ENCODE assay signal across 11 mouse cellular contexts in genomic region chr11:117882208-117882607, GRCm38 (mm10). TPM values are rescaled to one million over a fixed set of nuclear protein-coding genes. Genes with fewer than 3 reads are reported as not detected.
DNase-seq lines count a peak whose midpoint lies in the region; ATAC-seq lines count a peak whose summit lies in the region.
"Had no signal": no experiment of that assay in that cellular context is flagged by ENCODE, and none has a peak within 500 bp of the region (broad histone marks: within the 10 kb centered on the region; RNA-seq: fewer than 3 reads in every experiment).

No protein-coding gene starts in this region.

- intact Hi-C loops in heart, postnatal 14 days (cut with DNase I) = no loop called here

- 72% methylated on average over 1 of the region's 1 CpGs for WGBS in heart, embryonic 15.5 days
- WGBS in kidney, embryonic 16.5 days = 73% methylated on average over 1 of the region's 1 CpGs
- WGBS in lung, embryonic 16.5 days = 60% methylated on average over 1 of the region's 1 CpGs

- H3K9ac ChIP-seq in heart, embryonic 15.5 days = no peak overlapping the region
- no peak overlapping the region for H3K9ac ChIP-seq in kidney, embryonic 16.5 days (replicated peaks; ENCODE audit: low read length)
- H3K9ac ChIP-seq in lung, embryonic 16.5 days (ENCODE audit: low read length) = peak overlapping the region; percentile 36
- H3K9ac ChIP-seq: neural tube, embryonic 13.5 days had no signal

- H3K36me3 ChIP-seq in heart, embryonic 15.5 days = no peaks in the 10 kb centered on the region
- H3K36me3 ChIP-seq in kidney, embryonic 16.5 days (ENCODE audit: insufficient read depth, low read length) = no peaks in the 10 kb centered on the region
- no peaks in the 10 kb centered on the region for H3K36me3 ChIP-seq in lung, embryonic 16.5 days (ENCODE audit: control insufficient read depth, insufficient read depth, low read length)
- H3K36me3 ChIP-seq: neural tube, embryonic 13.5 days had no signal

- H3K4me1 ChIP-seq in heart, embryonic 15.5 days (replicated peaks) = peaks cover 45% of the 10 kb centered on the region
- H3K4me1 ChIP-seq in kidney, embryonic 16.5 days (ENCODE audit: insufficient read depth, low read length) = peaks cover 49% of the 10 kb centered on the region
- H3K4me1 ChIP-seq in lung, embryonic 16.5 days (replicated peaks; ENCODE audit: control insufficient read depth, insufficient read depth, low read length) = peaks cover 32% of the 10 kb centered on the region

- no peaks in the 10 kb centered on the region for H3K9me3 ChIP-seq in heart, embryonic 15.5 days (replicated peaks)
- no peaks in the 10 kb centered on the region for H3K9me3 ChIP-seq in kidney, embryonic 16.5 days (ENCODE audit: low read length)
- H3K9me3 ChIP-seq in lung, embryonic 16.5 days (ENCODE audit: control insufficient read depth, low read length) = no peaks in the 10 kb centered on the region
- H3K9me3 ChIP-seq: neural tube, embryonic 13.5 days had no signal

- H3K4me3 ChIP-seq in heart, embryonic 15.5 days = no peak overlapping the region
- no peak overlapping the region for H3K4me3 ChIP-seq in kidney, embryonic 16.5 days (ENCODE audit: low read length)
- no peak overlapping the region for H3K4me3 ChIP-seq in lung, embryonic 16.5 days (ENCODE audit: low read length)
- H3K4me3 ChIP-seq: neural tube, embryonic 13.5 days had no signal

- H3K27ac ChIP-seq in heart, embryonic 15.5 days = peak overlapping the region; percentile 50
- peak overlapping the region; percentile 59 for H3K27ac ChIP-seq in kidney, embryonic 16.5 days (ENCODE audit: low read length)
- peak overlapping the region; percentile 81 for H3K27ac ChIP-seq in lung, embryonic 16.5 days (ENCODE audit: low read length)
- H3K27ac ChIP-seq: neural tube, embryonic 13.5 days had no signal

- H3K4me2 ChIP-seq in heart, embryonic 15.5 days = no peak overlapping the region
- H3K4me2 ChIP-seq in kidney, embryonic 16.5 days (replicated peaks; ENCODE audit: low read depth, low read length) = no peak overlapping the region
- H3K4me2 ChIP-seq in lung, embryonic 16.5 days (ENCODE audit: low read depth, low read length) = peak overlapping the region; percentile 18; the same call in 1 of the 2 replicates
- H3K4me2 ChIP-seq: neural tube, embryonic 13.5 days had no signal

- no peaks in the 10 kb centered on the region; the same call in 1 of the 2 replicates for H3K27me3 ChIP-seq in heart, embryonic 15.5 days
- H3K27me3 ChIP-seq in kidney, embryonic 16.5 days (ENCODE audit: insufficient read depth, low read length) = no peaks in the 10 kb centered on the region
- no peaks in the 10 kb centered on the region for H3K27me3 ChIP-seq in lung, embryonic 16.5 days (ENCODE audit: control insufficient read depth, insufficient read depth, low read depth, low read length)

- DNase-seq in heart, postnatal 14 days = no peak
- peak; percentile 61 for DNase-seq in adipocyte (ENCODE audit: low spot score)
- DNase-seq in spleen, postnatal 4 days (ENCODE audit: low spot score in 2 of 2) = no peak
- DNase-seq in urinary bladder, postnatal 14 days (ENCODE audit: low spot score) = no peak

- ATAC-seq in heart, embryonic 15.5 days (replicated peaks; ENCODE audit: insufficient number of reproducible peaks, insufficient read depth, low FRiP score, low read depth) = no peak
- no peak for ATAC-seq in kidney, embryonic 16.5 days (ENCODE audit: low FRiP score, low TSS enrichment)
- peak; percentile 20; the same call in 1 of the 2 replicates for ATAC-seq in lung, embryonic 16.5 days (ENCODE audit: low read depth)
- ATAC-seq in erythroblast, adult 5-6 weeks (replicated peaks; ENCODE audit: low FRiP score, poor library complexity, severe bottlenecking) = no peak

RNA-seq across cellular contexts. Expression of gene Tha1, which starts 8.9 kb away (rescaled TPM):
- polyA plus RNA-seq in heart, embryonic 15.5 days (2015; fragmentation: Nextera tagmentation; extraction: Ambion mirVana) = 5.5 and 6.4 TPM in 2 replicates
- total RNA-seq in heart, postnatal 14 days (2021) = 1 to 10 TPM; 6.3 to 6.8 TPM
- 6.9 and 7.7 TPM in 2 replicates for polyA plus RNA-seq in kidney, embryonic 16.5 days (2015; fragmentation: Nextera tagmentation; extraction: Ambion mirVana)
- polyA plus RNA-seq in lung, embryonic 16.5 days (2015; fragmentation: Nextera tagmentation; extraction: Ambion mirVana) = 4.6 and 5.0 TPM in 2 replicates
- total RNA-seq in erythroblast, adult 5-6 weeks (2015; ENCODE audit: low replicate concordance) = not detected in 2 replicates
- 1.6 TPM in 1 of 2 replicates, not detected in the other for total RNA-seq in erythroblast, adult 5-6 weeks (2017; ENCODE audit: low replicate concordance)

RNA-seq across cellular contexts. Expression of gene Tmem235, which starts 21.7 kb away (rescaled TPM):
- polyA plus RNA-seq in heart, embryonic 15.5 days (2015; fragmentation: Nextera tagmentation; extraction: Ambion mirVana) = not detected in 2 replicates
- total RNA-seq in heart, postnatal 14 days (2021) = not detected
- polyA plus RNA-seq in kidney, embryonic 16.5 days (2015; fragmentation: Nextera tagmentation; extraction: Ambion mirVana) = not detected in 2 replicates
- not detected in 2 replicates for polyA plus RNA-seq in lung, embryonic 16.5 days (2015; fragmentation: Nextera tagmentation; extraction: Ambion mirVana)
- total RNA-seq in erythroblast, adult 5-6 weeks (2015; ENCODE audit: low replicate concordance) = not detected in 2 replicates
- total RNA-seq in erythroblast, adult 5-6 weeks (2017; ENCODE audit: low replicate concordance) = not detected in 2 replicates
- polyA plus RNA-seq: embryonic facial prominence, embryonic 14.5 days; gonadal fat pad, adult 2 months; neural tube, embryonic 13.5 days had no signal

RNA-seq across cellular contexts. Expression of gene Birc5, which starts 33.2 kb away (rescaled TPM):
- polyA plus RNA-seq in heart, embryonic 15.5 days (2015; fragmentation: Nextera tagmentation; extraction: Ambion mirVana) = 202 and 215 TPM in 2 replicates
- total RNA-seq in heart, postnatal 14 days (2021) = 1 to 10 TPM; 3.8 to 9.8 TPM
- polyA plus RNA-seq in kidney, embryonic 16.5 days (2015; fragmentation: Nextera tagmentation; extraction: Ambion mirVana) = 284 and 298 TPM in 2 replicates
- 312 and 336 TPM in 2 replicates for polyA plus RNA-seq in lung, embryonic 16.5 days (2015; fragmentation: Nextera tagmentation; extraction: Ambion mirVana)
- 83.4 and 115 TPM in 2 replicates for total RNA-seq in erythroblast, adult 5-6 weeks (2015; ENCODE audit: low replicate concordance)
- total RNA-seq in erythroblast, adult 5-6 weeks (2017; ENCODE audit: low replicate concordance) = 178 and 180 TPM in 2 replicates

RNA-seq across cellular contexts. Expression of gene Tk1, which starts 56.3 kb away (rescaled TPM):
- 92.9 and 102 TPM in 2 replicates for polyA plus RNA-seq in heart, embryonic 15.5 days (2015; fragmentation: Nextera tagmentation; extraction: Ambion mirVana)
- total RNA-seq in heart, postnatal 14 days (2021) = 1 to 10 TPM; 5.6 to 9.7 TPM
- 128 and 136 TPM in 2 replicates for polyA plus RNA-seq in kidney, embryonic 16.5 days (2015; fragmentation: Nextera tagmentation; extraction: Ambion mirVana)
- polyA plus RNA-seq in lung, embryonic 16.5 days (2015; fragmentation: Nextera tagmentation; extraction: Ambion mirVana) = 130 and 131 TPM in 2 replicates
- total RNA-seq in erythroblast, adult 5-6 weeks (2015; ENCODE audit: low replicate concordance) = 89.2 and 89.4 TPM in 2 replicates
- 157 and 212 TPM in 2 replicates for total RNA-seq in erythroblast, adult 5-6 weeks (2017; ENCODE audit: low replicate concordance)

RNA-seq across cellular contexts. Expression of gene Afmid, which starts 56.5 kb away (rescaled TPM):
- 15.1 and 16.6 TPM in 2 replicates for polyA plus RNA-seq in heart, embryonic 15.5 days (2015; fragmentation: Nextera tagmentation; extraction: Ambion mirVana)
- total RNA-seq in heart, postnatal 14 days (2021) = 1 to 10 TPM; 4.2 to 6.6 TPM
- 5.8 and 6.1 TPM in 2 replicates for polyA plus RNA-seq in kidney, embryonic 16.5 days (2015; fragmentation: Nextera tagmentation; extraction: Ambion mirVana)
- polyA plus RNA-seq in lung, embryonic 16.5 days (2015; fragmentation: Nextera tagmentation; extraction: Ambion mirVana) = 4.9 and 5.4 TPM in 2 replicates
- 37.0 and 47.3 TPM in 2 replicates for total RNA-seq in erythroblast, adult 5-6 weeks (2015; ENCODE audit: low replicate concordance)
- total RNA-seq in erythroblast, adult 5-6 weeks (2017; ENCODE audit: low replicate concordance) = 67.8 and 81.4 TPM in 2 replicates
